Mouse (Mus musculus): ENCODE data around the gene Nrtn. TPM values are rescaled to one million over a fixed set of nuclear protein-coding genes. Genes with fewer than 3 reads are reported as not detected.

Gene Nrtn
- polyA plus RNA-seq, 2 experiments: 24.1 to 31.9 TPM

DNA sequence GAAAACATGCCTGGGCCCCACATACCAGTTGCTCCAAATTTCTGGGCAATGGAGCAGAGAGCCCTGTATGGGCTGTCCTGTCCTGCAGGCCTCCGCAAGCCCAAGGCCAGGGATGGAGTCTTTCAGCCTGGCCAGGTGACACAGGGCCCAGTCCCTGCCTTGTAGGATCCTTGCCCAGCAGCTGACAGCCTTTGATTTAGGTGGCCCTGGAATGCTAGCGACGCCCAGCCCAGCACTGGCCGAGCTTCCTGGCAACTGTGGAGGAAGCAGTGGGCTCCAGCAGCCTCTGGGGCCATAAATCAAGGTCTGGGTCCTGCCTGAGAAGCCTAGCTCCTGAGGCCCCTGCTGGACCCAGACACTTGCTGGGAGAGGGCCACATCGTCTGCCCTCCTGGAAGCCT is 34.9 kb downstream of the Nrtn start:
- H3K27me3 ChIP-seq (ENCODE audit: control insufficient read depth, insufficient read depth, low read length): no peaks in the 10 kb centered on the region
- ATAC-seq (ENCODE audit: low FRiP score, low read depth): no peak
- no peak for TF ChIP-seq POLR2A (IDR thresholded peaks at IDR 0.05; ENCODE audit: borderline replicate concordance, extremely low read depth, insufficient read depth, insufficient read length)
- H3K9ac ChIP-seq (ENCODE audit: low read depth, low read length, severe bottlenecking): 0 out of 2 replicates have a peak overlapping the region, but pooled peaks have one; percentile 7
- H3K4me2 ChIP-seq (replicated peaks; ENCODE audit: low read depth, low read length, severe bottlenecking): no peak overlapping the region
- H3K9me3 ChIP-seq (ENCODE audit: control insufficient read depth, low read length): no peaks in the 10 kb centered on the region
- no peak overlapping the region for H3K4me3 ChIP-seq (replicated peaks; ENCODE audit: low read length)
- H3K36me3 ChIP-seq (ENCODE audit: control insufficient read depth, insufficient read depth, low read length): peaks cover 26% of the 10 kb centered on the region
- H3K4me1 ChIP-seq (ENCODE audit: control insufficient read depth, insufficient read depth, low read length): peaks cover 41% of the 10 kb centered on the region
- 39% methylated on average over 5 of the region's 5 CpGs for WGBS
- no peak for DNase-seq (ENCODE audit: low spot score)
- 0 out of 2 replicates have a peak overlapping the region, but pooled peaks have one; percentile 38 for H3K27ac ChIP-seq (replicated peaks; ENCODE audit: low read depth, low read length)

DNA sequence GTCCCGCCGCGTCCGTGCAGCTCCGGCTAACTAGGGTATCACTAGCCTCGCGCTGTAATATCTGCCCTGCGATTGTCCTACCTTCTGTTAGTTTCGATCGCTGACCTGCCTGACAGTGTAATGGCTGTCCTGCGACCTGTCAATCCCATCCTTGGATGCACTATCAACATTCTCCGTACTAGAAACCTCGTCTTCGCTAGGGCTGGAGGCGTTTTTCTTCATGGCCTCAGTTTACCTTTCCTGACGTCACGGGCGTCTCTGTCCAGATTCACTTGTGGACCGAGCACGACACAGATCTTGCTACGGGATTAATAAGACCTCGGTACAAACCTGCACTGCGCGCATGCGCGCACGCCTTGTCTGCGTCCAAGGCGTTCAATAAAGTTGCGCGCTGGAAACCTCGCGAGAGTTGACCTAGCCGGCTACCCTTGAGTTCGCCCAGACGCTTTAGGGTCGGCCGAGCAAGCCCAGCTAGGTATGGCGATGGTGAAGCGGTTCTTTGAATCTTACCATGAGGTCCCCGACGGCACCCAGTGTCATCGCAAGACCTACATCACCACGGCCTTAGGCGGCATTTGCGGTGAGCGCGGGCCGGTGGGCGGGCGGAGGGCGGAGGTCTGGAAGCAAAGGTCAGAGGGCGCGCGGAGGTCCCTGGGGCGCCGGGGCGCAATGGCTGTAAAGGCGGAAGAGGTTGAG is 39.8 kb downstream of the Nrtn start, which contains the start of the genes Ndufa11 and Vmac:
Gene Ndufa11 (plus strand): TSS at position 405 of the 696 bp plus-strand sequence.
Gene Vmac (minus strand): TSS at position 660 of the 696 bp plus-strand sequence.
- peak; percentile 72 for ATAC-seq (ENCODE audit: low FRiP score, low read depth)
- Histone ChIP-seq H3K4me3 (replicated peaks; ENCODE audit: low read length) (peak within 1 kb of the TSS; percentile 53), H3K4me1 (ENCODE audit: control insufficient read depth, insufficient read depth, low read length) (peaks cover 24% of the 10 kb centered on the region), H3K4me2 (replicated peaks; ENCODE audit: low read depth, low read length, severe bottlenecking) (peak within 1 kb of the TSS; percentile 65), H3K36me3 (ENCODE audit: control insufficient read depth, insufficient read depth, low read length) (peaks cover 30% of the 10 kb centered on the region), H3K27me3 (ENCODE audit: control insufficient read depth, insufficient read depth, low read length) (no peaks in the 10 kb centered on the region), H3K9ac (ENCODE audit: low read depth, low read length, severe bottlenecking) (peak within 1 kb of the TSS; percentile 71), H3K27ac (replicated peaks; ENCODE audit: low read depth, low read length) (peak within 1 kb of the TSS; percentile 81), H3K9me3 (ENCODE audit: control insufficient read depth, low read length) (no peaks in the 10 kb centered on the region)
- DNase-seq (ENCODE audit: low spot score): peak; percentile 99
- 1% methylated on average over 59 of the region's 59 CpGs for WGBS
- peak; percentile 56; the same call in 1 of the 2 replicates for TF ChIP-seq POLR2A (IDR thresholded peaks at IDR 0.05; ENCODE audit: borderline replicate concordance, extremely low read depth, insufficient read depth, insufficient read length)

DNA sequence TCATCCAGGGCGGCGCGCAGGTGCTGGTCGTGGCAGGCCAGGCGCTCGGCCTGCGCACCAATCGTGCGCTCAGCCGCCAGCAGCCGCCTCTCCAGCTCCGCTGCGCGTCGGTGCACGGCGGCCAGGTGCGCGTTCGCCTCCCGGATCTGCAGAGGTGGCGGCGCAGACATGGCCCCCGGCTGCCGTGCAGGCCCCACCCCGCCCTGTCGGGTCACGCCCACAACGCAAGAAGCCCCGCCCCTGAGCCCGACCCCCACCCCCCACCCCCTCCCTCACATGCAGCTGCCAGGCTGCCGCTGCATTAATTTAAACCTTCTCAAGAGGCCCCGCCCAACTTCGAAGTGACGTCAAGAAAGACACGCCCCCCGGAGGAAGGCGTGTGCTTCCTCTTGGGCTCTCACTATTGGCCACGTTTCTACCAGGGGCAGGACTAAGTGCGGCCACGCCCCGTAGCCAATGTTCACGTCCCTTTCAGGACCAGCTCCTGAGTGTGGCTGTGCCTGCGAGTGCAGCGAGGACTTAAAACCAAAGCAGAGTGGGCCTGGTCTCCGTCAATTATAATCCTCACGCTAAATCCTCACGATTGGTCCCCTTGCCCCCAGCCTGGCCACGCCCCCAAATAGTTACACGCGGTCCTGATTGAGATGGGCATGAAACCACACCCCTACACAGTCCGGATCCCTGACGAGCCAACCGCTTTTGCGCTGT is 40.5 kb downstream of the Nrtn start:
- DNase-seq (ENCODE audit: low spot score) (peak; percentile 99), ATAC-seq (ENCODE audit: low FRiP score, low read depth) (peak; percentile 93)
- Histone ChIP-seq H3K27me3 (ENCODE audit: control insufficient read depth, insufficient read depth, low read length) (no peaks in the 10 kb centered on the region), H3K27ac (replicated peaks; ENCODE audit: low read depth, low read length) (peak overlapping the region; percentile 81), H3K9ac (ENCODE audit: low read depth, low read length, severe bottlenecking) (peak overlapping the region; percentile 69), H3K36me3 (ENCODE audit: control insufficient read depth, insufficient read depth, low read length) (peaks cover 30% of the 10 kb centered on the region), H3K9me3 (ENCODE audit: control insufficient read depth, low read length) (no peaks in the 10 kb centered on the region), H3K4me2 (replicated peaks; ENCODE audit: low read depth, low read length, severe bottlenecking) (peak overlapping the region; percentile 65), H3K4me3 (replicated peaks; ENCODE audit: low read length) (peak overlapping the region; percentile 53), H3K4me1 (ENCODE audit: control insufficient read depth, insufficient read depth, low read length) (peaks cover 18% of the 10 kb centered on the region)
- peak; percentile 54; the same call in 1 of the 2 replicates for TF ChIP-seq POLR2A (IDR thresholded peaks at IDR 0.05; ENCODE audit: borderline replicate concordance, extremely low read depth, insufficient read depth, insufficient read length)
- WGBS: under 1% methylated on average over 44 of the region's 55 CpGs

DNA sequence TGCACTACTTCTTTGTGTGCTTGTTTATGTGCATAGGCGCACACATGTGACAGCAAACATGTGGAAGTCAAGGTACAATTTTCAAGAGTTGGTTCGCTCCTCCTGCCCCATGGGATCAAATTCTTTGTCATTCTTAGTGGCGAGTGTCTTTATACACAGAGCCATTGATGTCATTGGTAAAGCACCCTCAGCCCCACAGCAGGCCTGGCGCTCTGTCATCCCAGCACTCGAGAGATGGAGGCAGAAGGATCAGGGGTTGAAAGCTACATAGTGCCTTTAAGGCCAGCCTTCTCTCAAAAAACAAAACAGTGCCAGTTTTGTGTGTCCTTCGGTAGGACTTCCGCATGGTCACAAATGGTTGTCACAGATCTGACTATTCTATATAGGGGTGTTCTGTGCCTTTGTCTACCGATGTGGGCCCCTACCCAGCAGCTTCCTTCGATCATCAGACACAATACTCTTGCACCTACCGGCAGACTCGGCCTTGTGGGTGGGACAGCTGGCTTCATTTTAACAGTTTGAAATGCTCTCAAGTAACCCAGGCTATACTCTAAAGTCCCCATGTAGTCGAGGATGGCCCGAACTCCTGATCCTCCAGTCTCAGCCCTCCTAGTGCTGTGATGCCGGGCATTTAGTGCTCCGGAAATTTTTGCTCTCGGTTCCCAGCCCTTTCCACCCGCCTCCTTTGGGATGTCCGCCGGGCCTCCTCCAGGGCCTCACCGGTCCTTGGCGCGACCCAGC is 41.2 kb downstream of the Nrtn start:
- peak overlapping the region; percentile 65 for H3K4me2 ChIP-seq (replicated peaks; ENCODE audit: low read depth, low read length, severe bottlenecking)
- no peak for ATAC-seq (ENCODE audit: low FRiP score, low read depth)
- peak overlapping the region; percentile 69 for H3K9ac ChIP-seq (ENCODE audit: low read depth, low read length, severe bottlenecking)
- 25% methylated on average over 22 of the region's 22 CpGs for WGBS
- no peak for DNase-seq (ENCODE audit: low spot score)
- H3K36me3 ChIP-seq (ENCODE audit: control insufficient read depth, insufficient read depth, low read length): peaks cover 30% of the 10 kb centered on the region
- no peaks in the 10 kb centered on the region for H3K27me3 ChIP-seq (ENCODE audit: control insufficient read depth, insufficient read depth, low read length)
- peaks cover 18% of the 10 kb centered on the region for H3K4me1 ChIP-seq (ENCODE audit: control insufficient read depth, insufficient read depth, low read length)
- no peaks in the 10 kb centered on the region for H3K9me3 ChIP-seq (ENCODE audit: control insufficient read depth, low read length)
- peak overlapping the region; percentile 53 for H3K4me3 ChIP-seq (replicated peaks; ENCODE audit: low read length)
- TF ChIP-seq POLR2A (IDR thresholded peaks at IDR 0.05; ENCODE audit: borderline replicate concordance, extremely low read depth, insufficient read depth, insufficient read length): no peak
- peak overlapping the region; percentile 81 for H3K27ac ChIP-seq (replicated peaks; ENCODE audit: low read depth, low read length)

DNA sequence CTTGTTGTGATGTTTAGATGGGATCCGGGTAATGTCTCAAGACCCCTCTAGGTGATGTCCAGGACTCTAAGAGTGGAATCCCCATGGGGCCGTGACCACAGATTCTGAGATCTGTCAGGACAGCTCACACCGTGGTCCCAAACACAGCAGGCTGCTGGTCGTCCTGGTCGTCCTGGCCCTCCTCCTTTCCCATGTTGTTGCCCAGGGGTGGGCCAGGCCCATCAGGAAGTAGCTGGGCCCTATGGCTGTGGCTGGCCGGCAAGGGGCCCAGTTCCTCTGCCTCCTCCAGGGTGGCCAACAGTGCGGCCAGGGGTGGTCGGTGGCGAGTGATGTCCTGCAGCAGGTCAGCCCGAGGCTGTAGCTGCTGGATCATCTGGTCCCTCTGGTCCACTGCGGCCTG is 42.0 kb downstream of the Nrtn start:
- ATAC-seq (ENCODE audit: low FRiP score, low read depth) (no peak), DNase-seq (ENCODE audit: low spot score) (no peak)
- peak overlapping the region; percentile 65 for H3K4me2 ChIP-seq (replicated peaks; ENCODE audit: low read depth, low read length, severe bottlenecking)
- H3K27ac ChIP-seq (replicated peaks; ENCODE audit: low read depth, low read length): no peak overlapping the region
- WGBS: 50% methylated on average over 11 of the region's 11 CpGs
- peak overlapping the region; percentile 53; the same call in 1 of the 2 replicates for H3K4me3 ChIP-seq (replicated peaks; ENCODE audit: low read length)
- no peaks in the 10 kb centered on the region for H3K27me3 ChIP-seq (ENCODE audit: control insufficient read depth, insufficient read depth, low read length)
- TF ChIP-seq POLR2A (IDR thresholded peaks at IDR 0.05; ENCODE audit: borderline replicate concordance, extremely low read depth, insufficient read depth, insufficient read length): no peak
- H3K36me3 ChIP-seq (ENCODE audit: control insufficient read depth, insufficient read depth, low read length): peaks cover 35% of the 10 kb centered on the region
- H3K9me3 ChIP-seq (ENCODE audit: control insufficient read depth, low read length): no peaks in the 10 kb centered on the region
- H3K4me1 ChIP-seq (ENCODE audit: control insufficient read depth, insufficient read depth, low read length): peaks cover 18% of the 10 kb centered on the region
- H3K9ac ChIP-seq (ENCODE audit: low read depth, low read length, severe bottlenecking): 0 out of 2 replicates have a peak overlapping the region, but pooled peaks have one; percentile 69

Measured in limb, embryonic 14.5 days (tissue).